Mouse (Mus musculus) T-cell, adult 2 months (primary cell): ENCODE data around the gene Nrcam.

Experiments used
- DNase-seq: peaks from one replicate; pipeline ENCODE4 v3.0.0; 2022; ENCODE audit warnings: low spot score

The Nrcam gene

DNA sequence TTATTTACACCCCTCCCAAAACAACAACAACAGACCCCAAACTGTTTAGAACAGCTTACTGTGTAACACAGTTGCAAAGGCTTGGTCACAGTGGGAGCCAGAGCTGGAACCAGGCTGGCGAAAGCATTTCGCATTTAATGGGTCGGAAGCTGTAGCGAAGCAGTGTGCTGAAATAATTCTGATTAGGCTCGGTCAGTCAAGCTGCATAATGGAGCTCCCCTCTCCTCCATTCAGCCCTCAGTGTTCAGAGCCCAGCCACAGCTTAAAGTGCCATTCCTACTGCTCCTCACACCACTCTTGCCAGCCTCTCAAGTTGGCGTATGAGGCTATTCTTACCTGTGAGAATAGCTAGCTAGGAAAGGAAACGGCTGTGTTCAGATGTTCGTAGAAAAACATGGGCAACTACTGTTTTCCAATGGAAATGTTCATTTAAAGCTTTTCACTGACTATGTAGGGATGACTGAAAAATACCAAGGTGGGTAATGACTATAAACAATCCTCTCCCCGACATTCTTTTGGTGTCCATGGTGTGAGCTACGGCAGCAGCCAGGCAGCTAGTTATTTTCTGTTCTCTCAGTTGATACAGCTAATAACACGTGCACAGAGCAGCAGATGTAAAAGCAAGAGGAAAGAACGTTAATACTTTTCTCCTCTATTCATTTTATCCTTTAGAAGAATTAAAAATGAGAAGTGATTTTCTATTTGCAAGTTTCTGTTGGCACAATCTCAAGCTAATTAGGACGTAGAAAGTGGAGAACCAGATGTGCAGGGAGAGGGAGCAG lies 108.6 kb downstream of the Nrcam start:
- DNase-seq = no peak

GRCm38 (mm10) chr12:44438884-44439283 lies 110.2 kb downstream of the Nrcam start:
- DNase-seq = no peak

GRCm38 (mm10) chr12:44440230-44440629 lies 111.5 kb downstream of the Nrcam start:
- DNase-seq = no peak

GRCm38 (mm10) chr12:44450930-44451329 lies 122.2 kb downstream of the Nrcam start:
- DNase-seq = no peak

- no peak for DNase-seq
These were observed 123.1 kb downstream of the Nrcam start for GRCm38 (mm10) chr12:44451742-44452141.

GRCm38 (mm10) chr12:44453791-44454190 lies 125.1 kb downstream of the Nrcam start:
- no peak for DNase-seq

DNA sequence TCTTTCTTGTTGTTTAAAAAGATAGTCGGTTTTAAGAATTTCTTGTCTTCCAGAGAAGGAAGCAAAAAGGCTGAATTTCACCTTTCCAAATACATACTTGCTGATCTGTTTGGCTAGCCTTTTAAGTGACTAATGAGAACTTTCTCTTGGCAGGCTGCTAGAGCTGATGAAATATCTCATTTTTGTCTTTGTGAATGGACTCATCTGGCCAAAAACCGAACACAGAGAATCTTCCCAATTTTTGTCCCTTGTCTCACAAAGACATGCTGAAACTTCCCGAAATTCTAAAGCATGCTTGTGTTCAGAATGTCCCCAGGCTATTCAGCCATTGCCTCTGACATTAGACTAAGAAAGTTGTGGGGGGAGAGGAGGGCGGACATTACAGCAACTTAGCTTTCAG lies 129.3 kb downstream of the Nrcam start:
- no peak for DNase-seq

GRCm38 (mm10) chr12:44462436-44462835 lies 133.8 kb downstream of the Nrcam start:
- DNase-seq = no peak

- DNase-seq = no peak
These were observed 134.3 kb downstream of the Nrcam start for GRCm38 (mm10) chr12:44462976-44463375.

- DNase-seq = no peak
These were observed 142.4 kb downstream of the Nrcam start for GRCm38 (mm10) chr12:44471073-44471472.

DNA sequence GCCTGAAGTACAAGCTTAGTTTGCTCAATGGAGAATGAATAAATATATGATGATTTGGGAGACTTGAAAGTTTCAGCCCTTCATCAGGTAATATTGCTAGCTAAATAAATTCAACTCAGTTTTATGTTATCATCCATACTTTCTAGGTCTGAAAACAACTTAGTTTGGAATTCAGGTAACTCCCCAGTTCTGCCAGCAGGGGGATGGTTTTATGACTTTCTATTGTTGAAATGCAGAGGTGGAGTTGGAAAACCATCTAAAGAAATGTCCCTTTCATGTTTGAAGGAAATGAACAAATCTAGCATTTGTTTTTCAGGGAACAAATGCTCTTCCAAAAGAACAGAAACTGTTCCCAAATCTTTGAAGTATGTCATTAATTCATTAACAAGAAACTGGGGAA lies 146.7 kb downstream of the Nrcam start:
- DNase-seq = no peak

GRCm38 (mm10) chr12:44479260-44480030 lies 150.8 kb downstream of the Nrcam start:
- DNase-seq = no peak

DNA sequence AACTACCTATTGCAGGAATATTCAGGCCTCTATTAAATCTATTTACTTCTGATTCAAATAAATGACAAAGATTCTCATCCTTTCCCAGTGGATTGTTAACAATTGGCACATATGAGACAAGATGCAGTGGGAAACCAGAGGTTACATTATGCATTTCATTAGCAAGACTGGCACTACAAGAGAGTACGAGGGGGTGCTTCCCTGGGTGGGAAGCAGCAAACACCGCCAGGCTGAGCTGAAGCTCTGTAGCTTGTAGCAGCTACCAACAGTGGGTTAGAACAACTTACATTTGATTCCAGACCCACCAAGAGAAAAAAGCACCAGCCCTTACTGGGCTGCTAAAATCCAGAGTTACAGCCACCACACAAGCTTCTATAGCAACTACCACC lies 151.3 kb downstream of the Nrcam start:
- no peak for DNase-seq

GRCm38 (mm10) chr12:44481415-44481814 lies 152.7 kb downstream of the Nrcam start:
- DNase-seq = no peak

GRCm38 (mm10) chr12:44492759-44493479 lies 164.2 kb downstream of the Nrcam start:
- no peak for DNase-seq

GRCm38 (mm10) chr12:44497762-44498161 lies 169.1 kb downstream of the Nrcam start:
- no peak for DNase-seq

- no peak for DNase-seq
These were observed 170.2 kb downstream of the Nrcam start for GRCm38 (mm10) chr12:44498872-44499271.

GRCm38 (mm10) chr12:44501807-44502487 lies 173.3 kb downstream of the Nrcam start:
- no peak for DNase-seq

DNA sequence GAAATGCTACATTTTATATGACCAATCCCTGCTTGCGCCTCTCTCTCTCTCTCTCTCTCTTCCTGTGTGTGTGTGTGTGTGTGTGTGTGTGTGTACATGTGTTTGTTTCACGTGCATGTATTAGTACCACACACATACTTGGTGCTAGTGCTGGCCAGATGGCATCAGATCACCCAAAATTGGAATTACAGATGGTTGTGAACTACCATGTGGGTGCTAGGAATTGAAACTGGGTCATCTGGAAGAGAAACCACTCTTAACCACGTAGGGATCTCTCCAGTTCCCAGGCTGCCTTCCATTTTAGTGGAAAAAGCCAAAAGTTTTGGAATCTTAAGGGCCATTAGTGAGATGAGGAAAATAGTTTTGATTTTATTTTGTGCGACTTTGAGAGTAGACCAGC lies 175.1 kb downstream of the Nrcam start:
- DNase-seq = no peak

DNA sequence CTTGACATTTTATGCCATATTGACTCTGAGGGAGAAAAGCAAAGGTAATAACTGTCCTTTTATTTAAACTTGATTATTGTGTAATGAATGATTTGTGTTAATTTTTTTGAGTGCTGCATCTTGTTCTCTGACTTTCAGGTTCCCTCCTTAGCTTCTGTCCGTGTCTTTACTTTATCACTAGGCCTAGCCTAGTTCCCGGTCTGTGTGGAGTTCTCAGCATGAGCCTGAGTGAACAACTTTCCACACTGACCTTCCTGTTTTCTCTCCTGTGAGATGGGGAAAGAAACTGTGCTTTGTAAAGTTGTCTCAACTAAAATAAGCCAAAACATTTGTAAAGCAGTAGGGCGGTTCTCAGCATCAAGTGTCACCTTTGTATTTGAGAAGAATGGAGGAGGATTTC lies 179.9 kb downstream of the Nrcam start:
- no peak for DNase-seq

- no peak for DNase-seq
These were observed 180.9 kb downstream of the Nrcam start for GRCm38 (mm10) chr12:44509406-44510104.

GRCm38 (mm10) chr12:44515066-44515465 lies 186.4 kb downstream of the Nrcam start:
- no peak for DNase-seq
